Mouse (Mus musculus) bone marrow macrophage, adult 2 months (primary cell): ENCODE measurements around the gene Nfix.

Experiments used
- CTCF ChIP-seq: IDR thresholded peaks from 2 replicates; pipeline ENCODE4 v1.5.1; 2012; ENCODE audit warnings: low read depth, mild to moderate bottlenecking, low read length, moderate library complexity
- POLR2A ChIP-seq: IDR thresholded peaks from 2 replicates; pipeline ENCODE4 v1.6.1; 2012; ENCODE audit warnings: mild to moderate bottlenecking, low read depth, low read length, borderline replicate concordance

- no peak for TF ChIP-seq CTCF
- no peak for TF ChIP-seq POLR2A
Observed at GRCm38 (mm10) chr8:84806031-84806430, 5.9 kb upstream of the Nfix start.
